Mouse (Mus musculus) left cerebral cortex, postnatal 25 days (tissue): ENCODE data around the gene B3galnt1. TPM values are rescaled to one million over a fixed set of nuclear protein-coding genes. Genes with fewer than 3 reads are reported as not detected.
"Not testable (repeated sequence)": the region's sequence is repeated elsewhere in the genome, so short reads cannot be mapped to it uniquely, and the experiment has no call there.

ENCODE experiments used
- DNase-seq, 2 experiments: peaks; one replicate each; pipeline ENCODE4 v3.0.0; 2022; ENCODE audit warnings: low spot score in 2 of 2, mixed read lengths in 1 of 2
- intact Hi-C: fragments of 180-260 bp; cut with DNase I; formaldehyde crosslinking; loops from one replicate; pipeline ENCODE4 v1.15.1; 2025
- total RNA-seq, 2 experiments: library from RNA; stranded (reverse); gene quantifications; 2 replicates each; pipeline ENCODE4 v1.2.3; 2021

B3galnt1 gene
- total RNA-seq, 2 experiments from 2014 or later: 55.7 to 61.2 TPM

DNA sequence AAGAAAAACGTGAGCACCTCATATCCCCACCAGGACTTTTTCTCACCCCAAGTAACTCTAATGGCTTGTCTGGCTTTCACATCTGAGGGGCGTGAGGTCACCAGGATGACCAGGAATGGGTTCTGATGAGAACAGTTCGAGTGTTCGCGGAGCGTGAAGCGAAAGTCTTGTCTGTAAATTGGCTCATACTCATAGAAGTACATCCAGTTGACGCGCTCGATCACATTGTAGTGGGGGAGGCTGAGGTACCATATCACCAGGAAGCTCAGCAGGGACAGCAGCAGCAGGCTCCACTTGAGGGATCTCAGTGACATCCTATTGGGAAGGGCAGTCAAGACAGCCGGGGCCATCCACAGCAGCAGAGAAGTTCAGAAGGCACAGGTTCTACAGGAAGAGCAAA lies 23.2 kb downstream of the B3galnt1 start:
- intact Hi-C loops: no loop called here
- DNase-seq: no peak

DNA sequence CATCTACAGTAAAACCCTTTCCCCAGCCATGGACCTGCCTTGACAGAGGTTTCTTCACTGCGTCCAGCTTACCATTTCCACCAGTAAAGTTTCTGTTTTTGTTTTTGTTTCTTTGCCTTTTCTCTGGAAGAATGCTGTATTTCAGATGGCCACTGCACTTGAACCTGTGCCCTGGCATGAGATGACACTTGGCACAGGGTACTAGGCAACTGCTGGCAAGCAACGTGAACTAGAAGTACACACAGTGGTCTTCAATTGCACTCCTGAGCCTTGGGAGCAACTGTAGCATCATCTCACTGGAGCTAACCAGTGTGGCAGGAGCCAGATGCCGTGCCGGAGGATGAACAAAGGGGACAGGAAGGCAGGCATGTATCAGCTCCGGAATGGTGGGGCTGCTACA lies 26.2 kb downstream of the B3galnt1 start:
- intact Hi-C loops: no loop called here
- DNase-seq: no peak

DNA sequence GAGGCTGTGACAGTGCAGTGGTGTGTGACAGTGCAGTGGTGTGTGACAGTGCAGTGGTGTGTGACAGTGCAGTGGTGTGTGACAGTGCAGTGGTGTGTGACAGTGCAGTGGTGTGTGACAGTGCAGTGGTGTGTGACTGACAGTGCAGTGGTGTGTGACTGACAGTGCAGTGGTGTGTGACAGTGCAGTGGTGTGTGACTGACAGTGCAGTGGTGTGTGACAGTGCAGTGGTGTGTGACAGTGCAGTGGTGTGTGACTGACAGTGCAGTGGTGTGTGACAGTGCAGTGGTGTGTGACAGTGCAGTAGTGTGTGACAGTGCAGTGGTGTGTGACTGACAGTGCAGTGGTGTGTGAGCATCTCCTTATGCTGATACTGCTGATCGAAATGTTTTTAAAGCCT lies 33.2 kb downstream of the B3galnt1 start:
- DNase-seq, intact Hi-C loops: not testable (repeated sequence)

DNA sequence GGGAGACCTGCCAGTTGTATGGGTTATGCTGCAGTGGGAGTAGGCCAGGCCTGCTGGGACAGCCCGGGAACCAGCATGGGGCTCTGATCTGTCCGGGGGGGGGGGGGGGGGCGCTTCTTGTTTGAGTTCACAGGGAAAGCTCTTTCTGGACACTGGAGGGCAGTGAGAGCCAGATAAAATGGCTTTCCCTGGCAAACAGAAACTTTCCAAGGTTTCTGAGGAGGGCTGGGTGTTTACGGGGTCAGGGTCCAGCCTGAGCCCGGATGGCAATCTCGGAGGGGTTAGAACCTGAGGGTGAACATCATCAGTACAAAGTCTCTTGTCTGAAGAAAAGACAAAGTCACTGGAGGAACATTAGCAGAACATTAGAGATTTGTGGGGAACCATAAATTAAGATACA lies 35.4 kb downstream of the B3galnt1 start:
- DNase-seq: no peak
- intact Hi-C loops: no loop called here

DNA sequence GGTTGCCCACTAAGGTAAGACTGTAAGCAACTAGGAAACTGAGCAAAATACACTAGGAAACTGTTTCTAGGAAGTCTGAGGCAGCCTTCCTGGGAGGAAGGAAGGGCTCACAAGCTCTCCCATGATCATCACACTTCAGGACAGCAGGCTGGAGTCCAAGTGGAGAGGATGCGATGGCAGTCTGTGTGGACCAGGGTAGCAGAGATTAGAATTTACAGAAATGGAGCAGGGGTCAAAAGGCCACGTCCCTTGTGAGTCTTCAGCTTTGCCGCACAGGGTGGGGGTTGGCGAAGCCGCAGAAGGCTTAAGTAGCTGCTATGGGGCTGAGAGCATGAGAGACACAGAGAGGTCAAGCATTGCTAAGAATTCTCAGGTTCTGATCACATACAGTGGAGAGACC lies 37.1 kb downstream of the B3galnt1 start:
- intact Hi-C loops: no loop called here
- no peak for DNase-seq

DNA sequence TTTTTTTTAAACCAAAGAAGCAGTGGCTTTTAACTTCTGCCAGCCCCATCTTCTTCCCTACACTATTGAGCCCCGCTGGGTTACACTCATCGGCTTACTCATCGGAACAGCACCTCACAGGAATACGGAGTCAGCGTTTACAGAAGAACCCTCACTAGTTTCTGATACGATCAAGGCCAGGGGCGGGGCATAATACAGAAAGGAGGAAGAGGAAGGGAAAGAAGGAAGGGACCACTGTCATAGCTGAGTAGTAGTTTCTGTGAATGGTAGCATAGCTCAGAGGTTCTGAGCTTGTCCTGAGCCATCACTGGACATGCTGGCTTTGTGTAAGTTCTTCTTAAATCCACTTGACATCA lies 38.8 kb downstream of the B3galnt1 start:
- DNase-seq: peak in 1 of 2 experiments; percentile 52
- intact Hi-C loops: no loop called here

DNA sequence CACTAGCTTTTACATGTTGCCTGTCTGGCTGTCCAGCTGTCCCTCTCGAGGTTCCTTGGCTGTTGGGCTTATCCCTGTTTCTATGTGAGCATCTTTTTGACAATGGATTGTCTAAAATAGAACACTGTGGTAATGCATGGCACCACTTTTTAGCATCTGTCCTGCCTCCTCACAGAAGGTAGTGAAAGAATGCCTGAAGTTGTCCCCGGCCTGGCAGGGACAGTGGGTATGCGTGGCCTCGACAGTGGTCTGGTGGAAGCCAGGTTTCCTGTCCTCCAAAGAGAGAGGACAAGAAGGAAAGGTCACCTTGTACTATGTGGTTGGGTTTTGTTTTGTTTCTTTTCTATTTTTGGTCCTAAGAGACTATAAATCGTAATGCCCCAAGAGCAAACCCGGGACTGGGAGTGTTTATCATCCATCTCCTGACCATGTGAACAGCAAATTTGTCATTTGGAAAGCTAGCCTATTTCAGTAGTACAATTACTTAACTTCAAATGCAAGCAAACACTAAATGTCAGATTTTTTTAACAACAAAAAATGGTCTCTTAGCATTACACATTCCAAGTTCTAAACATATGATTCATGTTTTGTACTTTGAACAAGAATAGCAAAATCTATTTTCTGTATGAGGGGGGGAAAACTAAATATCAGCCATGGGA lies 39.3 kb downstream of the B3galnt1 start:
- intact Hi-C loops: no loop called here
- DNase-seq: peak in 1 of 2 experiments; percentile 27

- DNase-seq: no peak
- intact Hi-C loops: no loop called here
Observed at GRCm38 (mm10) chr3:69556092-69556778, 42.5 kb downstream of the B3galnt1 start.

DNA sequence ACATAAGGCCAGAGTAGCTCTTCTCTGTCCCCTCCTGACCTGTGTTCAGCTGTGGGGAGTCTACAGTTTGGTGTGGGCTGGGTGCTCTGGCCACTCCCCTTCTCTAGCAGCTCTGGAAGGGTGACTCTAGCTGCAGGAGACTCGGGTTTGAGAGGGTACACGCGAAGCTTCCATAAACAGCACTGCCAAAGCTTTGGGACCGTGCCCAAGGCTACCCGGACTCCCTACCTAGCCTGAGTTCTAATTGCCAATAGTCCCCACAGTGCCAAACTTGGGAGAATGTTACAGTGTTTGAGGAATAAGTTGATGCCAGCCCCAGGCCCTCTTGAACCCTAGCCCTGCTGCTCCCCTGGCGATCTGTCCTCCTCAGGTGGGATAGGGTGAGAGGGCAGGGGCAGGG lies 43.2 kb downstream of the B3galnt1 start:
- intact Hi-C loops: no loop called here
- DNase-seq: no peak

DNA sequence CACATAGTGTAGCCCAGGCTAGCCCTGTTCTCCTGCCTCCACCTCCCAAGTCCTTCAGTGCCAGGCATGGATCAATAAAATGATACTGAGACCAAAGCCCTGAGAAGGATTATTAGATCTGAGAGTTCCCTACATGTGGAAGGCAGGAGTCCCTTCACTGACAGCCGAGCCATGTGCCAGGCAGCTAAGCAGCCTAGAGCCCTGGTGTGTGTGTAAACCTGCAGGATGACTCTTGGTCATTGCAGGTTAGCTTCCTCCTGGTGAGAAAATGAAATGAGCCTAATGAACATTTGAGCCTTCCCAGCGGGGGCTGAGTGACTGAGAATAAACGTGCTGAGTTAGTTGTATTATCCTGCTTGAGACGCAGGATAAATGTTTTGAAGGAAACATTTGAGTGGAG lies 49.2 kb downstream of the B3galnt1 start:
- DNase-seq: no peak
- intact Hi-C loops: no loop called here

DNA sequence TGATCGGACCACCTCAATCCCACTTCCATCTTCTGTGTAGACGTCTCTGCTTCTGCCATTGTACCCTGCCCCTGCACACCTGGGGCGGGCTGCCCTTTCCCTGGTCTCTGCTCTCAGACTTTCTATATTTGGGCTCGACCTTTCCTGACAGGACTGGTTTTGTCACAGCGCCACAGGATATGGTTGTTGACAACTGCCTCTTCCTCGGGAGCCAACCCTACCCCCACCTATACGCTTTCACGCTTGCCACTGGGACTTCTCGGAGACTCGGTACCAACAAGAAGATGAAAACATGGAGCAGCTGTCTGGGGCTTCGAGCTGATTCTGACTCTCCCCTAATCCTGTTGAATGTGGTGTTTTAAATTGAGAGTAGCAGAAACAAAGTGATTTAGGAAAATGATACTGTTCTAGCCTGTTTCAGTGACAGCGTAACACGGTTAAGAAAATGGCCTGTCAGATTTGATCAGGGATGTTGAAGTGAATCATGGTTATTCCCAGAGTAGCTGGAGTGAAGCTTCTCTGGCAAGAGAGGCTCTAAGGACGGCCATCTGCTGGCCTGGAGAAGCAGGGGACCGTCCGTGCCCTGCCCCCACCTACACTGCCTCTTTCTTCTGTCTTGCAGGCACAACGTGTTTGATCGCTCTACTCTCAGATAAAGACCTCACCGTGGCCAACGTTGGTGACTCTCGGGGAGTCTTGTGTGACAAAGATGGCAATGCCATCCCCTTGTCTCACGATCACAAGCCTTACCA lies 49.9 kb downstream of the B3galnt1 start:
- intact Hi-C loops: no loop called here
- no peak for DNase-seq

GRCm38 (mm10) chr3:69545017-69545416 lies 53.7 kb downstream of the B3galnt1 start:
- intact Hi-C loops: no loop called here
- DNase-seq: no peak

GRCm38 (mm10) chr3:69543730-69544129 lies 55.0 kb downstream of the B3galnt1 start:
- no peak for DNase-seq
- intact Hi-C loops: no loop called here

DNA sequence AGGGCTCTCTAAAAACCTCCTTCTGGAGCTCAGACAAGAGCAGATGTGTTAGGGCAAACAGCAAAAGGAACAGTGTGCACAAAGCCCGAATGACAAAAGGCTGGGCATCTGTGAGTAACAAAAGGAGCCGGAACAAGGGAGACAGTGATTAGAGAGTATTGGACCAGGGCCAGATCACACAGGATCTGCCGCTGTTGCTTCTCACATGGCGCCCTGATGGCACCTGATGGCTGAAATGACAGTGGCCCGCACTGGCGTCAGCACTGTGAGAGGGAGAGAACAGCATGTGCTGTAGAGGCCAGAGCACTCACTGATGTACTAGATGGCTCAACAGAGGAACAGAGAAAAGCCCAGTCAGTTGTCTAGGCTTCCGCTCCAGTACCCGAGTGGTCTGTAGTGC lies 55.8 kb downstream of the B3galnt1 start:
- intact Hi-C loops: no loop called here
- peak in 1 of 2 experiments; percentile 50 for DNase-seq

- DNase-seq: no peak
- intact Hi-C loops: no loop called here
Observed at GRCm38 (mm10) chr3:69535941-69536647, 62.7 kb downstream of the B3galnt1 start.

DNA sequence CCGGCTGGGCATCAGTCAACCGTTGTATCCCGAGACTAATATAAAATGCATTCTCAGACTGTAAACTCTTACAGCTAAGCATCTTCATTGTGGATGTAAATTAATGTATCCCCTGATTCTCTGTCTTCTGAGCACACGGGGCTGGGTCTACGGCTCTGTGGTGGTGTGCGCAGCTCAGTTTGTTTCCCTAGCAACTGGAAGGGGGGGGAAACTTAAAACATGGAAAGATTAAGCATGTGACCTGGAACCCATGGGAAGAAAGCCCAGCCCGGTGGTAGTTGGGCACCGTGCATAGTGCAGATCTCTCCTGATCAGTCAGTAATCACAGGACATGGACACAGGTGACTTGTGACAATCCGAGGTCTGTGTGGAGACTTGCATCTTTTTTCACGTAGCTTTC lies 63.3 kb downstream of the B3galnt1 start:
- intact Hi-C loops: no loop called here

DNA sequence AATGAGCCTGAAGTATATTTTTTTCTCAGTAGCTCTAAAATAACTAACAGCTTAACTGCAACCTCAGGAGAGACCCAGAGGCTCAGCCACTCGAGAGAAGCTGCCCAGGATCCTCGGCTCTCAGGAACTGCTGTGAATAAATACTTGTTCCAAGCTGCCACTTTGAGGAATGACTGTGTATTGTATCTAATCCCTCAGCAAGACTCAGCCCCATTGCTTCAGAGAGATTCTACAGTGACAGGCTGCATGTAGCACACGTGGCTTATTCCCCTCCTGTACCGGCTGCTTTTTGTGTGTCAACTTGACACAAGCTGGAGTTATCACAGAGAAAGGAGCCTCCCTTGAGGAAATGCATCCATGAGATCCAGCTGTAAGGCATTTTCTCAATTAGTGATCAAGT lies 66.1 kb downstream of the B3galnt1 start:
- DNase-seq: no peak
- intact Hi-C loops: no loop called here

More for the DNA sequence above, 63.3 kb downstream of the B3galnt1 start:
- no peak for DNase-seq

DNA sequence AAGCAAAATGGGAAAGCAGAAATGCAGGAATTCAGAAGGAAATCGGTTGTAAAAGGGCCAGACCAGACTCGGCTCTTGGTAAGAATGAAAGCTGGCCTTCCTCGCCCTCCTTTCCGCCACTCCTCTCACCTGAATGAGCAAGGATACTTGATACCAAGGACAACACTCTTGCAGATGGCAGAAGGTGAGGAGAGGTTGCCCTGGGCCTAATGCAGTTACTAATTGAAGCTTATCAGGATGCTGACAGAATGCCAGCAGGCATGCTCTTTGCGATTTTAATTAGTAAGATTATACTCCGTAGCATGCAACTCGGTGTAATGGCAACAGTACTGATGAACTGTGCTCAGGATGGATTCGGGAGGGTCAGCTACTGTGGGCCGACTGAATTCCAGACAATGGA lies 67.2 kb downstream of the B3galnt1 start:
- intact Hi-C loops: no loop called here
- DNase-seq: peak in 1 of 2 experiments; percentile 42

GRCm38 (mm10) chr3:69529576-69529975 lies 69.2 kb downstream of the B3galnt1 start:
- DNase-seq: peak in 1 of 2 experiments; percentile 74
- intact Hi-C loops: no loop called here

DNA sequence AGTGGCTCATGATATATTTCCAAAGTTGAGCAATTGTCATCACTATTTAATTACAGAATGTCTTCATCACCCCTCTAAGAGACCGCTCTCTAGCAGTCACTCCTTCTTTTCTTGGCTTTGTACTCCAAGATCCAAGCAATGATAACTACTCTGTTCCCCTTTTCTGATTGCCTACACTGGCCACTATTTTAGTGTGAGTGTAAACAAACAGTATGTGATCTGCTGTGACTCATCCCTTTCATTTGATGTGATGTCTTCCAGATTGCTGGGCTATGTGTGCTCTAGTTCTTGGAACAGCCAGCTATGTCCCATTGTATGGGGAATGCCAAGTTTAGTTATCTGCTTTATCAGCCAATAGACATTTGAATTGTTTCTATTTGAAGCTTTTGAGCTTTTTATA lies 71.4 kb downstream of the B3galnt1 start:
- intact Hi-C loops: no loop called here
- DNase-seq: no peak
